Mouse (Mus musculus) heart, embryonic 11.5 days (tissue): ENCODE results near the gene Lsm10. TPM values are rescaled to one million over a fixed set of nuclear protein-coding genes. Genes with fewer than 3 reads are reported as not detected.

Source experiments
- ATAC-seq: fragments of 200-750 bp; cut with Nextera tagmentation; replicated peaks from 2 replicates; pipeline ENCODE4 v1.8.0; 2017; ENCODE audit warnings: moderate library complexity; ENCODE audit not compliant: insufficient number of reproducible peaks, low FRiP score, low TSS enrichment
- H3K27ac ChIP-seq: fragments of 300-500 bp; sonication (generic); 2 replicates; pipeline ENCODE4 v1.5.1; 2014; ENCODE audit warnings: mild to moderate bottlenecking, low read depth, low read length
- H3K27me3 ChIP-seq: fragments of 300-500 bp; sonication (generic); 2 replicates; pipeline ENCODE4 v1.6.1; 2014; ENCODE audit warnings: mild to moderate bottlenecking, low read length, mixed read lengths; ENCODE audit not compliant: control insufficient read depth, insufficient read depth
- H3K36me3 ChIP-seq: fragments of 300-500 bp; sonication (generic); 2 replicates; pipeline ENCODE4 v1.6.1; 2014; ENCODE audit warnings: mild to moderate bottlenecking, low read length, moderate library complexity, mixed read lengths; ENCODE audit not compliant: control insufficient read depth, insufficient read depth
- H3K4me1 ChIP-seq: fragments of 300-500 bp; sonication (generic); 2 replicates; pipeline ENCODE4 v1.6.1; 2014; ENCODE audit warnings: low read length; ENCODE audit not compliant: control insufficient read depth, insufficient read depth
- H3K4me2 ChIP-seq: fragments of 300-500 bp; sonication (generic); 2 replicates; pipeline ENCODE4 v1.6.1; 2014; ENCODE audit warnings: mild to moderate bottlenecking, moderate library complexity
- H3K4me3 ChIP-seq: fragments of 300-500 bp; sonication (generic); 2 replicates; pipeline ENCODE4 v1.5.1; 2014; ENCODE audit warnings: low read depth, low read length
- H3K9ac ChIP-seq: fragments of 300-500 bp; sonication (generic); 2 replicates; pipeline ENCODE4 v1.6.1; 2014; ENCODE audit warnings: mild to moderate bottlenecking, low read depth, low read length, moderate library complexity
- H3K9me3 ChIP-seq: fragments of 300-500 bp; sonication (generic); replicated peaks from 2 replicates; pipeline ENCODE4 v1.6.1; 2016; ENCODE audit warnings: low read length; ENCODE audit not compliant: control insufficient read depth
- WGBS: fragments of 180-500 bp; shearing (Covaris S2); extraction: QIAGEN DNeasy Blood & Tissue Kit; methylation state at CpG from one replicate; pipeline ENCODE4 v1.1.7; 2014; ENCODE audit not compliant: insufficient replicate concordance; 5-methylcytosine and 5-hydroxymethylcytosine counted together
- polyA plus RNA-seq: library from polyadenylated mRNA; unstranded; fragments of >200 nt; fragmentation: Nextera tagmentation; extraction: Ambion mirVana; gene quantifications from 2 replicates; pipeline ENCODE4 v1.2.1, GENCODE M21; 2014

Gene Lsm10
- polyA plus RNA-seq, 1 experiment from 2014 or later, result 42.8 TPM

- ATAC-seq, result peak; percentile 76
- Histone ChIP-seq H3K27me3 (no peaks in the 10 kb centered on the region), H3K4me3 (peak overlapping the region; percentile 97), H3K4me1 (peaks cover 58% of the 10 kb centered on the region), H3K9ac (peak overlapping the region; percentile 62), H3K27ac (peak overlapping the region; percentile 97), H3K36me3 (peaks cover under 1% of the 10 kb centered on the region; the same call in 1 of the 2 replicates), H3K9me3 (no peaks in the 10 kb centered on the region), H3K4me2 (peak overlapping the region; percentile 99)
- 1% methylated on average over 15 of the region's 15 CpGs for WGBS
Measured at GRCm38 (mm10) chr4:126103057-126103581, 6.7 kb downstream of the Lsm10 start.

DNA sequence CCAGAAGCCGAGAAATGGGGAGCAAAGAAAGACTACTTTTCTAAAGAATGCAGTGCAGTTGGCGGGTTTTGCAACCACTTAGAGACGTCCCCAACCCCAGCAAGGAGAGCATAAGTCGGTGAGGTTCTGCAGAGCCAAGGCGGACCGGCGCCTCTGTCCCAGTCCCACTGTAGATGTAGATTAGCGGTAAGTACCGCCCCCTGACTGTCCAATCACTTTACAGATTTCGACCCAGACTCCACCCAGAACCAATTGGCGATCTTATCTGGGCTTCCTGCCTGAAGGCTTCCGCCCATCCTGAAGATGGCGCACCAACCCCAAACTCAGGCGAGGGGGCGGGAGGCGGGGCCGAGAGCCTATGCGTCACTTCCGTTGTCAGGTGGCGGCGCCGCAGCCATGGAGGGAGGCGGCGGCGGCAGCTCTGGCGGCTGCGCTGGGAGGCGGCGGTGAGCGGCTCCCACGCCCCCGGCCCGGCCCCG lies 7.2 kb downstream of the Lsm10 start, which contains the start of gene Stk40:
TSS of gene Stk40 (plus strand) at position 368 of the 479 bp plus-strand sequence.
- no peaks in the 10 kb centered on the region for H3K9me3 ChIP-seq
- H3K27me3 ChIP-seq, result no peaks in the 10 kb centered on the region
- H3K9ac ChIP-seq, result peak within 1 kb of the TSS; percentile 88
- H3K36me3 ChIP-seq, result no peaks in the 10 kb centered on the region; the same call in 1 of the 2 replicates
- peak within 1 kb of the TSS; percentile 97 for H3K4me3 ChIP-seq
- peak within 1 kb of the TSS; percentile 99 for H3K4me2 ChIP-seq
- peak; percentile 92 for ATAC-seq
- H3K4me1 ChIP-seq, result peaks cover 63% of the 10 kb centered on the region
- WGBS, result under 1% methylated on average over 34 of the region's 34 CpGs
- peak within 1 kb of the TSS; percentile 97 for H3K27ac ChIP-seq

- 3% methylated on average over 33 of the region's 34 CpGs for WGBS
- Histone ChIP-seq H3K9ac (peak overlapping the region; percentile 88), H3K4me1 (peaks cover 64% of the 10 kb centered on the region), H3K36me3 (no peaks in the 10 kb centered on the region; the same call in 1 of the 2 replicates), H3K9me3 (no peaks in the 10 kb centered on the region), H3K4me3 (peak overlapping the region; percentile 97), H3K27me3 (no peaks in the 10 kb centered on the region), H3K4me2 (peak overlapping the region; percentile 99), H3K27ac (no peak overlapping the region)
- ATAC-seq, result peak; percentile 1; the same call in 1 of the 2 replicates
Measured at GRCm38 (mm10) chr4:126104261-126105075, 8.0 kb downstream of the Lsm10 start.

DNA sequence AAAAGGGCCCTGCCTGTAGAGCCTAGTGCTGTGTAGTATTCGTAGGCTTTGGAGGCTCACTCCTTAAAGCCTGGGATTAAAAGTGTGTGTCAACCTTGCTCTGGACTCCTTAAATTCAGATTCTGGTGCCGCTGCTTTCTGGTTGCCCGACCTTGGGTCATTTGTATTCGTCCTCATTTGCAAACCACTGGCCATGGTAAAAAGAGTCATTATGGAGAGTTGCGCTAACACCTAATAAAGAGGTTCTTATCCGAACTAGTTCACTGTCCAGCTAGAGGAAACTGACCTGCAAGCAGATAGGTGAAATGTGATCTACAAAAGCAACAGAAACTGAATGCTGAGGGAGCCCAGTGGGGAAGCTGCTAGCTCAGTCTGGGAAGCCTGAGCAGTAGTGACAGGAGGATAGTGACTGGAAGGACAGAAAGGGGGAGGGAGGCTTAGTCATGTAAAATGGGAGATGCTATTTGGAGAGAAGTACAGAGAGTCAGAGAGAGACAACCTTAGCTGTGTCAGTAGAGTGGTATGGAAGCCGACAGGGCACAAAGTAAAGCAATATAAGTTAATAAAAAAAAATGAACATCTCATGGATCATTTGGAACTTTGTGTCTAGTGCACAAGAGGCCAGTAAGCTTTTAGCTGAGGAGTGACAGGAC lies 8.8 kb downstream of the Lsm10 start:
- Histone ChIP-seq H3K4me2 (peak overlapping the region; percentile 99), H3K9ac (0 out of 2 replicates have a peak overlapping the region, but pooled peaks have one; percentile 39), H3K27me3 (no peaks in the 10 kb centered on the region), H3K4me3 (peak overlapping the region; percentile 97), H3K27ac (no peak overlapping the region), H3K4me1 (peaks cover 67% of the 10 kb centered on the region), H3K9me3 (no peaks in the 10 kb centered on the region), H3K36me3 (no peaks in the 10 kb centered on the region; the same call in 1 of the 2 replicates)
- WGBS, result 61% methylated on average over 7 of the region's 7 CpGs
- ATAC-seq, result no peak

DNA sequence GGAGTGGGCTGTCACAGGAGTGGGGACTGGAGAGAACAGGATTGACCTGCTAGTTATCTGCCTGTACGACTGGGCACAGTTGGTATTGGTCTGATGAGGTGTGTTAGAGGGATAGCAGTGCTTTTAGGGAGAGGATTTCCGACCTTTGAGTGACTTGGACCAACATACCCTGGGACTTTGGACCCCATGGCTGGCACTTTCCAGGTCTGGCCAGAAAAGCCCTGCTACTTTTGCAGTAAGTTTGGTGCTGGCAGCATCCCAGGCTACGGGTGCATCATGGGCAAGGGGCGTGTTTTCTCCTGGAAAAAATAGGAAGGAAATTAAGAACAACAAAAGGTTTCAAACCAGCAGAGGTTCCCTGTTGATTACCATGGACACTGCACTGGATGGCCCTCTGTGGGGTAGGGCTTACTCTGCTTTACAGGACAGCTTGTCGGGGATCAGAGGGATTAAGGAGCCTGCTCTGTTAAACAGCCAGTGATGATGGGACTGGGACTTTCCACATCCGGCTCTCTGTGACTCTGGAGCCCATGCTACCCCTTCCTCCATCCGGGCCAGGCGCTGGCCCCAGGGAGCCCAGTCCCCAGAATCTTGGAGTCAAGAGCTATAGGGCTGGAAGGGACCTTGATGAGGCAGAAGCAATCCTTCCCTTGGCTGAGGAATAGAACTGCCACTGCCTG lies 11.8 kb downstream of the Lsm10 start:
- Histone ChIP-seq H3K27me3 (no peaks in the 10 kb centered on the region), H3K9me3 (no peaks in the 10 kb centered on the region), H3K36me3 (no peaks in the 10 kb centered on the region), H3K4me2 (0 out of 2 replicates have a peak overlapping the region, but pooled peaks have one; percentile 9), H3K4me3 (no peak overlapping the region), H3K9ac (peak overlapping the region; percentile 59), H3K27ac (peak overlapping the region; percentile 90), H3K4me1 (peaks cover 68% of the 10 kb centered on the region)
- WGBS, result 54% methylated on average over 8 of the region's 8 CpGs
- ATAC-seq, result no peak

DNA sequence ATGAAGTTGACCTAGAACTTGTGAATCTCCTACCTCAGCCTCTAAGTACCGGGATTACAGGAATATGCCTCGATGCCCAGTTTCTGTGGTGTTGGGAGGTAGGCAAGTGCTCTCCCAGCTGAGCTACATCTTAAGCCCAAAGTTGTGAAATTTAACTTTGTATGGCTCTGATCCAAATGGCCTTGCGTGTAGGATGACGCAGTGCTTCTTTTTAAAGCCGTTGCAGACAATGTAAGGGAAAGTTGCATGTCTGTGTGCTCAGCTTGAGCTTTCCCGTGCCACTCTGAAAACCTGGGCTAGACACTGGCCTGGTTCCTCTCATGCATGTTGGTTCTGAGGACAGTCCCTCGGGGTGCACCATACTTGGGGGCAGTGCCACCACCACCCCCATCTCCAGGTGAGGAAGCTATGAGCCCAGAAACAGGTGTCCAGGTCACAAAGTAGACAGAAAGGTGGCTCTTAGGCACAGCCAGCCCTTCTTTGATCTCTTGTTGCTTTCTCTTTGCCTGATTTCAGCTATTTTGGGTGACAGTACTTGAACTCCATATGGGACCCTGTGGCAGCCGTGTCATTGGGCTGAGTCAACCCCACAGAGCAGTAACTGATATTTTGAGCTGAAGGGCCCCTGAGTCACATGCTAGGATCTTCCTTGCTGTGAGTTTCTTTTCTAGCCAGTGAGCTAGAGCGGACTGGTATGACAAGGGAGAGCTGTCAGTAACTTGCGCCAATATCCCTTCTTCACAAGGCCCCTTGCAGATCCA lies 13.4 kb downstream of the Lsm10 start:
- H3K27ac ChIP-seq, result peak overlapping the region; percentile 90

DNA sequence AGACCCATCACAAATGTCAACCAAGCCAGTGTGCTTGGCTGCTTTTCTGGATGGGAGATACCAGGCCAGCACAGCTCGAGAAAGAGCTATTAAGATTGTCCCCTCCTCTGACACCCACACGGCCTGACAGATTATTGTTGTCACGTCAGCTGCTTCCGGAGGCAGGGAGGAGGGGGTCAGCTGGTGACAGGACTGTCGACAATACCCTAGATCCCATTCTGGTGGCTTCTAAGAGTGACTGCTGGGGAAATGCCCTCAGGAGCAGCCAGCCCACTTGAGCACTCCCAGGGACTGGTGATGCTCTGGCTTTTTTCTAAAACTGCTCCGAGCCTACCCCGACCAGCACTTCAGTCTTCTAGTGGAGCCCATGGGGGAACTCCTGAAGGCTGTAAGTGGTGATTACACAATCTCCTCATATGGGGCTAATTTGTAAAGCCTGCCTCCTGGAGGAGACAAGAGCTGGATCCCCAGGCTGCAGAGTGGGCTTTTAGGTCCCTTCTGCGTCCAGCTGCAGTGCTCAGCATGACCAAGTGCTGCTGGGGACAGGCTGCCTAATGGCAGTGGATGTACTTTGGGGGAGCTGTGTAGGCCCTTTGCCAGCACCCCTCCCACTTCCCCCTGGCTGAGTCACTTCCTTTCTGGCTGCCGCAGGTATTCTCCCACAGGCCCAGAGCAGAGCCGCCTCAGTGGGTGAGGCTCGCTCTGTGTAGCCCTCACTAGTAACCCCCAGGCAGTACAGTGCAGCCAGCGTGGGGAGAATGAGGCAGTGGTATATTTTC lies 14.1 kb downstream of the Lsm10 start:
- Histone ChIP-seq H3K27me3 (no peaks in the 10 kb centered on the region), H3K4me1 (peaks cover 63% of the 10 kb centered on the region), H3K4me3 (peak overlapping the region; percentile 2; the same call in 1 of the 2 replicates), H3K4me2 (peak overlapping the region; percentile 39), H3K9me3 (no peaks in the 10 kb centered on the region), H3K9ac (peak overlapping the region; percentile 52; the same call in 1 of the 2 replicates), H3K36me3 (no peaks in the 10 kb centered on the region), H3K27ac (peak overlapping the region; percentile 90)
- 8% methylated on average over 12 of the region's 12 CpGs for WGBS
- ATAC-seq, result peak; percentile 64

More for the DNA sequence above, 13.4 kb downstream of the Lsm10 start:
- no peak; the same call in 1 of the 2 replicates for ATAC-seq
- Histone ChIP-seq H3K36me3 (no peaks in the 10 kb centered on the region), H3K4me3 (0 out of 2 replicates have a peak overlapping the region, but pooled peaks have one; percentile 2), H3K4me1 (peaks cover 70% of the 10 kb centered on the region), H3K9ac (no peak overlapping the region), H3K9me3 (no peaks in the 10 kb centered on the region), H3K27me3 (no peaks in the 10 kb centered on the region), H3K4me2 (peak overlapping the region; percentile 39)
- 59% methylated on average over 10 of the region's 10 CpGs for WGBS
